Mouse (Mus musculus) small intestine, adult 2 months (tissue): ENCODE measurements around the gene Ankrd33.

Experiments used
- CTCF ChIP-seq: fragments of 200-500 bp; IDR thresholded peaks from 2 replicates; pipeline ENCODE4 v1.5.1; 2012; ENCODE audit warnings: low read depth, mild to moderate bottlenecking, control low read depth, inconsistent platforms, low read length, moderate library complexity, mixed read lengths; ENCODE audit not compliant: insufficient replicate concordance, insufficient read length; ENCODE audit errors: extremely low read depth
- POLR2A ChIP-seq: fragments of 200-500 bp; IDR thresholded peaks from 2 replicates; pipeline ENCODE4 v1.6.1; 2012; ENCODE audit warnings: low read depth, mild to moderate bottlenecking, control low read depth, inconsistent platforms, low read length, moderate library complexity

GRCm38 (mm10) chr15:101097985-101098651 lies 17.4 kb upstream of the Ankrd33 start:
- TF ChIP-seq CTCF (no peak), POLR2A (no peak)
